Mouse (Mus musculus) adrenal gland, postnatal 36 days (tissue): ENCODE data around the gene Rfx1. TPM values are rescaled to one million over a fixed set of nuclear protein-coding genes. Genes with fewer than 3 reads are reported as not detected.

ENCODE experiments used
- microRNA-seq: library from miRNA; unstranded; fragments of <30 nt; microRNA quantifications from one replicate; pipeline ENCODE4 v1.2.0, GENCODE M21; 2021
- total RNA-seq, 2 experiments: library from RNA; stranded (reverse); gene quantifications; 2 replicates each; pipeline ENCODE4 v1.2.3; 2021

Rfx1 gene
- total RNA-seq, 2 experiments from 2014 or later: 13.2 to 19.9 TPM

Small RNA genes within 50 kb of the gene (microRNA-seq; reads per million reads assigned to microRNA genes)
- not detected for gene Mir709

Other genes with a start within 250 kb of the Rfx1 start
- gene Adgrl1, start 166.7 kb upstream of the Rfx1 start, total RNA-seq: 10 to 100 TPM; 62.4 to 73.4 TPM
- 1 to 10 TPM in 1 of 2 experiments, under 1 TPM in 1; 0.46 to 1.9 TPM for gene Gm10644, start 111.6 kb upstream of the Rfx1 start, total RNA-seq
- 1 to 10 TPM; 3.4 to 4.5 TPM for gene Asf1b, start 111.3 kb upstream of the Rfx1 start, total RNA-seq
- gene Prkaca, start 93.8 kb upstream of the Rfx1 start, total RNA-seq: 100 to 1,000 TPM; 234 to 305 TPM
- gene Samd1, start 69.2 kb upstream of the Rfx1 start, total RNA-seq: 10 to 100 TPM; 34.2 to 37.2 TPM
- gene 1700067K01Rik, start 65.3 kb upstream of the Rfx1 start, total RNA-seq: under 1 TPM; 0.43 to 0.50 TPM
- not detected for gene 2210011C24Rik, start 54.7 kb upstream of the Rfx1 start, total RNA-seq
- gene Palm3, start 45.4 kb upstream of the Rfx1 start, total RNA-seq: under 1 TPM; 0.43 to 0.46 TPM
- 1 to 10 TPM; 2.0 to 2.2 TPM for gene Il27ra, start 24.2 kb upstream of the Rfx1 start, total RNA-seq
- gene Rln3, start 21.8 kb upstream of the Rfx1 start, total RNA-seq: not detected
- 1 to 10 TPM; 3.1 to 3.2 TPM for gene Gm10643, start 1.7 kb upstream of the Rfx1 start, total RNA-seq
- 10 to 100 TPM; 16.7 to 19.4 TPM for gene Dcaf15, start 37.9 kb downstream of the Rfx1 start, total RNA-seq
- gene Podnl1, start 59.2 kb downstream of the Rfx1 start, total RNA-seq: under 1 TPM; 0.13 to 0.46 TPM
- gene Cc2d1a, start 81.1 kb downstream of the Rfx1 start, total RNA-seq: 10 to 100 TPM; 22.6 to 33.9 TPM
- gene 4930432K21Rik, start 81.2 kb downstream of the Rfx1 start, total RNA-seq: under 1 TPM; 0.46 to 0.76 TPM
- 1 to 10 TPM in 1 of 2 experiments, not detected in 1; 2.3 TPM for gene Nanos3, start 118.4 kb downstream of the Rfx1 start, total RNA-seq
- 10 to 100 TPM; 40.1 to 47.6 TPM for gene Zswim4, start 170.2 kb downstream of the Rfx1 start, total RNA-seq
- 100 to 1,000 TPM; 267 to 283 TPM for gene D8Ertd738e, start 182.9 kb downstream of the Rfx1 start, total RNA-seq
- 10 to 100 TPM; 29.0 to 45.3 TPM for gene Mri1, start 190.5 kb downstream of the Rfx1 start, total RNA-seq
- 10 to 100 TPM; 20.2 to 23.0 TPM for gene Ccdc130, start 203.5 kb downstream of the Rfx1 start, total RNA-seq